Mouse (Mus musculus) neural tube, embryonic 11.5 days (tissue): ENCODE measurements around the gene Tnfrsf4. TPM values are rescaled to one million over a fixed set of nuclear protein-coding genes. Genes with fewer than 3 reads are reported as not detected.
A peak's percentile ranks its signal among the peaks of the same experiment; 100 is the strongest.

Experiments
- ATAC-seq: fragments of 200-750 bp; cut with Nextera tagmentation; 2 replicates; pipeline ENCODE4 v1.8.0; 2017; ENCODE audit warnings: moderate number of reproducible peaks, mild to moderate bottlenecking, moderate TSS enrichment, moderate library complexity; ENCODE audit not compliant: insufficient read depth, low FRiP score, low TSS enrichment
- DNase-seq: peaks from one replicate; pipeline ENCODE4 v3.0.0-alpha.2; 2015; ENCODE audit warnings: low spot score
- H3K27ac ChIP-seq: fragments of 300-500 bp; sonication (generic); 2 replicates; pipeline ENCODE4 v1.5.1; 2014; ENCODE audit warnings: low read depth, mild to moderate bottlenecking, low read length
- H3K27me3 ChIP-seq: fragments of 300-500 bp; sonication (generic); 2 replicates; pipeline ENCODE4 v1.6.1; 2014; ENCODE audit warnings: mild to moderate bottlenecking, low read length, mixed read lengths; ENCODE audit not compliant: control insufficient read depth, insufficient read depth
- H3K36me3 ChIP-seq: fragments of 300-500 bp; sonication (generic); 2 replicates; pipeline ENCODE4 v1.6.1; 2014; ENCODE audit warnings: mild to moderate bottlenecking, low read length, moderate library complexity, mixed read lengths; ENCODE audit not compliant: control insufficient read depth, insufficient read depth
- H3K4me1 ChIP-seq: fragments of 300-500 bp; sonication (generic); 2 replicates; pipeline ENCODE4 v1.6.1; 2014; ENCODE audit warnings: low read length, mixed read lengths; ENCODE audit not compliant: control insufficient read depth, insufficient read depth
- H3K4me2 ChIP-seq: fragments of 300-500 bp; sonication (generic); 2 replicates; pipeline ENCODE4 v1.6.1; 2014; ENCODE audit warnings: low read depth, mild to moderate bottlenecking, moderate library complexity
- H3K4me3 ChIP-seq: fragments of 300-500 bp; sonication (generic); 2 replicates; pipeline ENCODE4 v1.5.1; 2014; ENCODE audit warnings: low read depth, low read length
- H3K9ac ChIP-seq: fragments of 300-500 bp; sonication (generic); 2 replicates; pipeline ENCODE4 v1.6.1; 2014; ENCODE audit warnings: mild to moderate bottlenecking, low read length
- H3K9me3 ChIP-seq: fragments of 300-500 bp; sonication (generic); 2 replicates; pipeline ENCODE4 v1.6.1; 2016; ENCODE audit warnings: low read length; ENCODE audit not compliant: control insufficient read depth
- WGBS: fragments of 180-500 bp; shearing (Covaris S2); extraction: QIAGEN DNeasy Blood & Tissue Kit; methylation state at CpG from one replicate; pipeline ENCODE4 v1.1.7; 2014; 5-methylcytosine and 5-hydroxymethylcytosine counted together
- polyA plus RNA-seq: library from polyadenylated mRNA; unstranded; fragments of >200 nt; fragmentation: Nextera tagmentation; extraction: Ambion mirVana; gene quantifications from 2 replicates; pipeline ENCODE4 v1.2.1, GENCODE M21; 2014

Tnfrsf4 gene
- polyA plus RNA-seq, 1 experiment from 2014 or later: 0.45 TPM

DNA sequence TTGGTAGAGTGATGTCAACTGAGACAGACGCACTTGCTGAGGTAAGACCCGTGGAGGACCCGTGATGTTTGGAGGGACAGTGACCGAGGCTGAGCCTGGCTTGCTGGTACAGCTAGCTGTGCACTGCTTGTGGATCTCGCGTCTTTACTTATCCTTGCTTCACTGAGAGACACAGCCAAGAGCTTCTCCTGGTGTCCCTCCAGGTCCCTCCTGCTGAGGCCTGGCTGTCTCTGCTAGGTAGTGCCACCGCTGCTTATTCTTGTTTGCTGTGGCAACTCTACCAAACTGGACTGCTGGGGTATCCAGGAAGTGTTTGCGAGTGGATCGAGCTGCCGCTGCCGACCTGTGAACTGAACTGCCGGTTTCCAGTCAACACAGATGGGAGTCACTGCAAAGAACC lies 6.1 kb downstream of the Tnfrsf4 start:
- no peak for DNase-seq

DNA sequence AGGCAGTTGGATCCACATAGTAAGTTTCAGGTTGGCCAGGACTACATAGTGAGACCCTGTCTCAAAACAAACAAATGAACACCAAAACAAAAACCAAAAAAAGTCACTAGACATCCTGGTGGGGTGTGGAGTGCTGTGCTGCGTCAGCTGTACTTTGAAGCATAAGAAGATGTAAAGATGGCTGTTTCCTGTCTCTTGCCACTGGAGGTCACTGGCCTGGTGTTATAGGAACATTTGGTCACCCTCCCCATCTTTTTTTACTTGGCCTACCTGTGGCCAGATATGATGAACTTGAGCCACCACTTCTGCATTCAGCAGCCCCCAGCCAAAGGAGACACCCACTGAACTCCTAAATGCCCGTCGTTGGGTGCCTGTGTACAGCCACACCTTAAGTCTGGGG lies 7.7 kb downstream of the Tnfrsf4 start:
- 67% methylated on average over 3 of the region's 3 CpGs for WGBS
- H3K27ac ChIP-seq: no peak overlapping the region
- H3K9ac ChIP-seq: no peak overlapping the region
- ATAC-seq: no peak
- H3K9me3 ChIP-seq: no peaks in the 10 kb centered on the region
- no peak overlapping the region for H3K4me2 ChIP-seq
- no peak for DNase-seq
- H3K36me3 ChIP-seq: no peaks in the 10 kb centered on the region
- H3K27me3 ChIP-seq: no peaks in the 10 kb centered on the region
- no peak overlapping the region for H3K4me3 ChIP-seq
- H3K4me1 ChIP-seq: no peaks in the 10 kb centered on the region

More for the DNA sequence above, 6.1 kb downstream of the Tnfrsf4 start:
- Histone ChIP-seq H3K9me3 (no peaks in the 10 kb centered on the region), H3K4me2 (no peak overlapping the region), H3K27me3 (no peaks in the 10 kb centered on the region), H3K27ac (no peak overlapping the region), H3K36me3 (no peaks in the 10 kb centered on the region), H3K4me3 (no peak overlapping the region), H3K9ac (no peak overlapping the region), H3K4me1 (no peaks in the 10 kb centered on the region)
- WGBS: 90% methylated on average over 12 of the region's 12 CpGs
- no peak for ATAC-seq

DNA sequence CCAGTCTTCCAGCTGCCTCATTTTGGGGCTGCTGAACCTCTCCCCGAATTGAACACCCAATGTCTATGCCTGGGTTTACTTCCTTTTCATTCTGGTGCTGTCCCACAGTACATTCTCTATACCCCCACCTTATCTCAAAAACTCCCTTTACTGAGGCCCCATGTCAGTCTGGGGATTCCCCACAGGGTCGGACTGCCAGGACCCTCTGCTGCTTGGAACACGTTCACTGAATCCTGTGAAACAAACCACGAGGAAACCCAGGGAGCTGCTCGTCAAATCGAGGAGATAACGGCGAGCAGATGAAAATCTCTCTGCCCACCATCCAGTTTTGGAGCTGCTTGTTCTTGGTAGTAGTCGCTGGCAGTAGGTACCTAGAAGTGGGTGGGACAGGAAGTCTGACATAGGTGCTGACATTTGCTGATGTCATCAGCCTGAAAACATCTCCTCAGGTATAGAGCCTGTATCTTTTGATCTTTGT lies 8.3 kb downstream of the Tnfrsf4 start:
- DNase-seq (no peak), ATAC-seq (no peak)
- Histone ChIP-seq H3K27me3 (no peaks in the 10 kb centered on the region), H3K4me3 (no peak overlapping the region), H3K4me1 (no peaks in the 10 kb centered on the region), H3K4me2 (no peak overlapping the region), H3K27ac (no peak overlapping the region), H3K9ac (no peak overlapping the region), H3K9me3 (no peaks in the 10 kb centered on the region), H3K36me3 (no peaks in the 10 kb centered on the region)
- WGBS: 81% methylated on average over 9 of the region's 9 CpGs

DNA sequence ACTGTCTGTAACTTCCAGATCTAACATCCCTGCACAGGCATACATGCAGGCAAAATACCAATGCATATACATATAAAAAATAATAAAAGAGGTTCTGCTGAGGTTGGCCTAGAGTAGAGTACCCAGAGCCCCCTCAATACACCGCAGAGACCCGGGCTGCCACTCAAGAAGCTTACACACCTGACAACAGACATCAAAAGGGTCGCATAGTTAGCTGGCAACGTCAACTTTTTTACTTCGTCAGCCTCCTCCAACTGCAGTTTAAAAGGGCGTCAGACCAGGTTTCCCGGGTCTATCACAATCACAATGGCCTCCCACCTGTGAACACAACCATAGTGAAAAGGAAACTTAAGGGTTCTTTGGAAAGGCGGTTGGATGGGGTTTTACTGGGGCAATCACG lies 9.9 kb downstream of the Tnfrsf4 start:
- ATAC-seq (no peak), DNase-seq (no peak)
- H3K4me1 ChIP-seq: no peaks in the 10 kb centered on the region
- H3K36me3 ChIP-seq: peaks cover 4% of the 10 kb centered on the region; the same call in 1 of the 2 replicates
- no peak overlapping the region for H3K4me3 ChIP-seq
- H3K9ac ChIP-seq: no peak overlapping the region
- no peaks in the 10 kb centered on the region for H3K27me3 ChIP-seq
- H3K27ac ChIP-seq: no peak overlapping the region
- no peak overlapping the region for H3K4me2 ChIP-seq
- no peaks in the 10 kb centered on the region for H3K9me3 ChIP-seq
- WGBS: 85% methylated on average over 9 of the region's 9 CpGs

DNA sequence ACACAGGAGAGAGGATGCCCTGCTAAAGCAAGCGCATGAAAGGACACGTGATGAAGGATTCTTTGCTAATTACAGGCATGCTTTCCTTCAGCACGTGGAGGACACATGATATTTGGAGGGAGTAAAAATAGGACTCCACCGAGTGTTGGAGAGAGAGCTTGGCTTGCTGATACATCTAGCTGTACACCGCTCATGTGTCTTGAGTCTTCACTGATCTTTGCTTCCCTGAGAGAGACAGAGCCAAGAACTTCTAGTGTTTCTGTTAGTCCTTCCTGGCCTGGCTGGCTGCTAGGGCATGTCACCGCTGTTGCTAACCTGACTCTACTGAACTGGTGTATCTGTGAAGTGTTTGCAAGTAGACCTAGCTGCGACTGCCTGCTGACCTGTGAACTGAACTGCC lies 10.5 kb downstream of the Tnfrsf4 start:
- Histone ChIP-seq H3K4me2 (no peak overlapping the region), H3K9ac (no peak overlapping the region), H3K36me3 (peaks cover 4% of the 10 kb centered on the region; the same call in 1 of the 2 replicates), H3K27me3 (no peaks in the 10 kb centered on the region), H3K9me3 (no peaks in the 10 kb centered on the region), H3K27ac (no peak overlapping the region), H3K4me3 (no peak overlapping the region), H3K4me1 (no peaks in the 10 kb centered on the region)
- DNase-seq (no peak), ATAC-seq (no peak)
- 91% methylated on average over 7 of the region's 7 CpGs for WGBS

DNA sequence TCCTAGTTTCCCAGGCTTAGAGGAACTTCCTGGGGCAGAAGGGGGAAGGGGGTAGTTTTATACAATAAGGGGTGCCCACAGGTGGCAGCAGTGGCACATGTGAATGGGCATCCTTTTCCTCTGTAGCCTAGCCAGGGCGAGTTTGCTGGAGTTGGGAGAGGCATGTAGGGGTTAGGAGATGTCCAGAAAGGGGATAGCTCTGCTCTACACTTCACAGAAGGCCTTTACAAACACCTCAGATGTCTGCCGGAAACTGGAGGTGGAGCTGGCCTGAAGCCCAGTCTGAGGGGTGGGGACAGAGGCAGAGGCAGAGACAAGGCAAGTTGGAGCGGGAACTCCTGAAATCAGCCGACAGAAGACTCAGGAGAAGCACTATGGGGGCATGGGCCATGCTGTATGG lies 12.4 kb downstream of the Tnfrsf4 start, which contains the start of gene Tnfrsf18:
Gene Tnfrsf18, plus strand, starts transcription at position 152 of the 400 bp plus-strand sequence.
- Histone ChIP-seq H3K36me3 (peaks cover 4% of the 10 kb centered on the region; the same call in 1 of the 2 replicates), H3K4me1 (peaks cover 5% of the 10 kb centered on the region; the same call in 1 of the 2 replicates), H3K9ac (no peak within 1 kb of the TSS), H3K27ac (no peak within 1 kb of the TSS), H3K27me3 (no peaks in the 10 kb centered on the region), H3K4me2 (no peak within 1 kb of the TSS), H3K4me3 (no peak within 1 kb of the TSS), H3K9me3 (no peaks in the 10 kb centered on the region)
- ATAC-seq (no peak), DNase-seq (no peak)
- WGBS: 73% methylated on average over 4 of the region's 4 CpGs

DNA sequence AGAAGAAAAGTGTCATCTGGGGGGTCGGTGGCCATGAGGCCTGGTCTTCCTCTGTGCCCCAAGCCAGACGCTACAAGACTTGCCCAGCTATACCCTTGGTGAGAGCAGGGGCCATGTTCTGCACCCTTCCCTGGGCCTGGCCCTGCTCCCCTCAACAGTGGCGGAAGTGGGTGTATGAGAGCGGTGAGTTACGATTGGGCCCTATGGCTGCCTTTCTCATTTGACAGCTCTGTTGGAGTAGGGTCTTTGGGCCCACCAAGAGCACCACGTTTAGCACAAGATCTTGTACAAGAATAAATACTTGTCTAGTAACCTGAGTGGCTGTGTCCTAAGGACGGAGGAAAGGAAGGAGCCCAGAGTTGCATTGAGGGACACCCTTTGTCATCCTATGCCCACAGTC lies 14.9 kb downstream of the Tnfrsf4 start:
- ATAC-seq (no peak), DNase-seq (no peak)
- 91% methylated on average over 7 of the region's 7 CpGs for WGBS
- peaks cover 4% of the 10 kb centered on the region; the same call in 1 of the 2 replicates for H3K36me3 ChIP-seq
- H3K9ac ChIP-seq: no peak overlapping the region
- no peak overlapping the region for H3K4me3 ChIP-seq
- H3K9me3 ChIP-seq: no peaks in the 10 kb centered on the region
- H3K4me2 ChIP-seq: no peak overlapping the region
- no peaks in the 10 kb centered on the region for H3K27me3 ChIP-seq
- peaks cover 14% of the 10 kb centered on the region; the same call in 1 of the 2 replicates for H3K4me1 ChIP-seq
- no peak overlapping the region for H3K27ac ChIP-seq

DNA sequence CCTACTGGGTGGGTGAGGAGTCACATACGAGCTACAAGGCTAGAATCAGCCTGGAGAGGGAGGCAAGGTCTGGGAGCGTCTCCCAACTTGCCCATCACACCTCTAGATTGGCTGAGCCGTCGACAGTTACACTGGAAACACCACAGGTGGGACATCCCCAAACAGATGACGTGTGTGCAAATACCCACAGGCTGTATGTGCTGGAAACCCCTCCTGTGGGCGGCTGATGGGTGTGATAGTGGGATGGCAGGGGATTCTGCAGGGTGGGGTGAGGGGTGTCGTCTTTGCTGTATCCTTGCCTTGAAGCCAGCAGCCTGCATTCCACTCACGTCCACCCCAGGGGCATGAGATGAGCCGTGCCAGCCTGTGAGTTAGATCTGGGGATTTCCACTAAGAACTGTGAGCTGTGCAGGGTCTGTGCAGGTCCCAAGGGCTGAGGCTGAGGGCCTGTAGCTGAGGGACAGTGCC lies 17.0 kb downstream of the Tnfrsf4 start:
- 70% methylated on average over 9 of the region's 9 CpGs for WGBS
- Histone ChIP-seq H3K4me3 (peak overlapping the region; percentile 43), H3K4me2 (peak overlapping the region; percentile 58), H3K27me3 (peaks cover 16% of the 10 kb centered on the region), H3K4me1 (peaks cover 17% of the 10 kb centered on the region; the same call in 1 of the 2 replicates), H3K36me3 (peaks cover 4% of the 10 kb centered on the region; the same call in 1 of the 2 replicates), H3K9ac (peak overlapping the region; percentile 54), H3K27ac (no peak overlapping the region), H3K9me3 (no peaks in the 10 kb centered on the region)
- no peak for DNase-seq
- no peak for ATAC-seq

DNA sequence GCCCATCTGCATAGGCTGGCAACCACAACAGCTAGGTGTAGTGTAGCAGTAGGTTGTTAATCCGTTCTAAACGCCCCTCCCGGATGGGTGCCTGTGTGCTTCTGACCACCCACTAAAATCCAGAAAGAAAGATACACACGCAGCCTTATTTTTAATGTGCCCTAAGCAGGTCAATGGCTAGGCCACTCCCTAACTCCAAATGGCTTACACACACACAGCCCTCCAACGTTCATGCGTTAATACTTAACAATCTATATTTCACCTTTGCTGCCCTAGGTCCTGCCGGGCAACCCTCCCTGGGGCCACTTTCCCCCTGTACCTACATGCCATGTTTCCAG lies 17.6 kb downstream of the Tnfrsf4 start:
- 0 out of 2 replicates have a peak, but pooled peaks have one; percentile 10 for ATAC-seq

More for the DNA sequence above, 17.6 kb downstream of the Tnfrsf4 start:
- H3K9ac ChIP-seq: peak overlapping the region; percentile 54
- H3K4me3 ChIP-seq: peak overlapping the region; percentile 43
- H3K4me1 ChIP-seq: peaks cover 17% of the 10 kb centered on the region; the same call in 1 of the 2 replicates
- 9% methylated on average over 7 of the region's 7 CpGs for WGBS
- peaks cover 4% of the 10 kb centered on the region; the same call in 1 of the 2 replicates for H3K36me3 ChIP-seq
- H3K27me3 ChIP-seq: peaks cover 21% of the 10 kb centered on the region
- peak overlapping the region; percentile 58 for H3K4me2 ChIP-seq
- no peak overlapping the region for H3K27ac ChIP-seq
- H3K9me3 ChIP-seq: no peaks in the 10 kb centered on the region
- no peak for DNase-seq
